Mouse (Mus musculus): ENCODE data around the gene Btbd6. TPM values are rescaled to one million over a fixed set of nuclear protein-coding genes. Genes with fewer than 3 reads are reported as not detected.

Btbd6 gene
- polyA plus RNA-seq, 1 experiment from 2014 or later: 23.4 TPM

- H3K9me3 ChIP-seq (ENCODE audit: low read length): no peaks in the 10 kb centered on the region
- H3K4me2 ChIP-seq (replicated peaks; ENCODE audit: low read depth, low read length): no peak overlapping the region
- 90% methylated on average over 2 of the region's 2 CpGs for WGBS
- H3K4me3 ChIP-seq (ENCODE audit: low read depth, low read length): no peak overlapping the region
- H3K27ac ChIP-seq (ENCODE audit: low read length): no peak overlapping the region
- no peaks in the 10 kb centered on the region; the same call in 1 of the 2 replicates for H3K36me3 ChIP-seq (ENCODE audit: insufficient read depth, low read length)
- TF ChIP-seq EP300 (IDR thresholded peaks at IDR 0.05) (no peak), CTCF (IDR thresholded peaks at IDR 0.05) (no peak)
- H3K27me3 ChIP-seq (replicated peaks; ENCODE audit: insufficient read depth, low read length): no peaks in the 10 kb centered on the region
- H3K9ac ChIP-seq (replicated peaks; ENCODE audit: low read depth): no peak overlapping the region
- DNase-seq (ENCODE audit: low spot score): no peak
- no peak for ATAC-seq
- H3K4me1 ChIP-seq (ENCODE audit: insufficient read depth, low read depth, low read length): no peaks in the 10 kb centered on the region
Measured at GRCm38 (mm10) chr12:113027495-113027894, 51.2 kb downstream of the Btbd6 start.

- no peak overlapping the region for H3K9ac ChIP-seq (replicated peaks; ENCODE audit: low read depth)
- H3K9me3 ChIP-seq (ENCODE audit: low read length): no peaks in the 10 kb centered on the region
- ATAC-seq (peak; percentile 37), DNase-seq (ENCODE audit: low spot score) (no peak)
- H3K4me2 ChIP-seq (replicated peaks; ENCODE audit: low read depth, low read length): no peak overlapping the region
- H3K27me3 ChIP-seq (replicated peaks; ENCODE audit: insufficient read depth, low read length): no peaks in the 10 kb centered on the region
- WGBS: 65% methylated on average over 5 of the region's 5 CpGs
- no peak overlapping the region for H3K4me3 ChIP-seq (ENCODE audit: low read depth, low read length)
- no peaks in the 10 kb centered on the region; the same call in 1 of the 2 replicates for H3K36me3 ChIP-seq (ENCODE audit: insufficient read depth, low read length)
- no peak for TF ChIP-seq EP300 (IDR thresholded peaks at IDR 0.05)
- TF ChIP-seq CTCF (IDR thresholded peaks at IDR 0.05): no peak
- H3K4me1 ChIP-seq (ENCODE audit: insufficient read depth, low read depth, low read length): no peaks in the 10 kb centered on the region
- no peak overlapping the region for H3K27ac ChIP-seq (ENCODE audit: low read length)
Measured at GRCm38 (mm10) chr12:113028067-113028466, 51.8 kb downstream of the Btbd6 start.

Other genes starting within 250 kb of the Btbd6 start
- gene Pld4, start 215.8 kb upstream of the Btbd6 start, polyA plus RNA-seq (2015; fragmentation: Nextera tagmentation; extraction: Ambion mirVana): 19.6 and 23.8 TPM in 2 replicates
- 4.8 and 4.9 TPM in 2 replicates for gene Ahnak2, start 173.8 kb upstream of the Btbd6 start, polyA plus RNA-seq (2015; fragmentation: Nextera tagmentation; extraction: Ambion mirVana)
- gene Clba1, start 167.5 kb upstream of the Btbd6 start, polyA plus RNA-seq (2015; fragmentation: Nextera tagmentation; extraction: Ambion mirVana): 17.8 and 19.0 TPM in 2 replicates
- 28.1 and 29.5 TPM in 2 replicates for gene Cdca4, start 147.1 kb upstream of the Btbd6 start, polyA plus RNA-seq (2015; fragmentation: Nextera tagmentation; extraction: Ambion mirVana)
- gene Gpr132, start 108.3 kb upstream of the Btbd6 start, polyA plus RNA-seq (2015; fragmentation: Nextera tagmentation; extraction: Ambion mirVana): 0.25 and 0.40 TPM in 2 replicates
- 6.0 and 7.7 TPM in 2 replicates for gene Jag2, start 46.7 kb upstream of the Btbd6 start, polyA plus RNA-seq (2015; fragmentation: Nextera tagmentation; extraction: Ambion mirVana)
- gene Nudt14, start 34.4 kb upstream of the Btbd6 start, polyA plus RNA-seq (2015; fragmentation: Nextera tagmentation; extraction: Ambion mirVana): 101 TPM in 2 replicates
- gene Brf1, start 24.2 kb downstream of the Btbd6 start, polyA plus RNA-seq (2015; fragmentation: Nextera tagmentation; extraction: Ambion mirVana): 38.8 and 44.9 TPM in 2 replicates
- gene Pacs2, start 38.0 kb downstream of the Btbd6 start, polyA plus RNA-seq (2015; fragmentation: Nextera tagmentation; extraction: Ambion mirVana): 6.8 and 9.5 TPM in 2 replicates
- not detected in 2 replicates for gene Tex22, start 98.0 kb downstream of the Btbd6 start, polyA plus RNA-seq (2015; fragmentation: Nextera tagmentation; extraction: Ambion mirVana)
- gene Mta1, start 121.8 kb downstream of the Btbd6 start, polyA plus RNA-seq (2015; fragmentation: Nextera tagmentation; extraction: Ambion mirVana): 10.5 and 12.2 TPM in 2 replicates
- gene Crip2, start 163.8 kb downstream of the Btbd6 start, polyA plus RNA-seq (2015; fragmentation: Nextera tagmentation; extraction: Ambion mirVana): 1,357 and 1,498 TPM in 2 replicates
- 1,321 and 1,744 TPM in 2 replicates for gene Crip1, start 169.8 kb downstream of the Btbd6 start, polyA plus RNA-seq (2015; fragmentation: Nextera tagmentation; extraction: Ambion mirVana)
- gene Tedc1, start 179.9 kb downstream of the Btbd6 start, polyA plus RNA-seq (2015; fragmentation: Nextera tagmentation; extraction: Ambion mirVana): 2.5 and 2.6 TPM in 2 replicates
- 1.2 TPM in 2 replicates for gene Tmem121, start 209.4 kb downstream of the Btbd6 start, polyA plus RNA-seq (2015; fragmentation: Nextera tagmentation; extraction: Ambion mirVana)

All from lung, postnatal 0 days (tissue).